Mouse (Mus musculus) kidney, embryonic 15.5 days (tissue): Measurements from ENCODE around the gene Itpr1. TPM values are rescaled to one million over a fixed set of nuclear protein-coding genes. Genes with fewer than 3 reads are reported as not detected.

ENCODE experiments used
- ATAC-seq: fragments of 200-750 bp; cut with Nextera tagmentation; replicated peaks from 2 replicates; pipeline ENCODE4 v1.8.0; 2017; ENCODE audit warnings: moderate TSS enrichment; ENCODE audit not compliant: low FRiP score
- H3K27ac ChIP-seq: fragments of 300-500 bp; sonication (generic); 2 replicates; pipeline ENCODE4 v1.5.1; 2015; ENCODE audit warnings: mild to moderate bottlenecking, inconsistent platforms
- H3K27me3 ChIP-seq: fragments of 300-500 bp; sonication (generic); 2 replicates; pipeline ENCODE4 v1.6.1; 2015; ENCODE audit warnings: inconsistent platforms
- H3K36me3 ChIP-seq: fragments of 300-500 bp; sonication (generic); 2 replicates; pipeline ENCODE4 v1.6.1; 2015; ENCODE audit warnings: inconsistent platforms
- H3K4me1 ChIP-seq: fragments of 300-500 bp; sonication (generic); 2 replicates; pipeline ENCODE4 v1.6.1; 2015; ENCODE audit warnings: inconsistent platforms
- H3K4me2 ChIP-seq: fragments of 300-500 bp; sonication (generic); 2 replicates; pipeline ENCODE4 v1.6.1; 2015; ENCODE audit warnings: moderate library complexity, mild to moderate bottlenecking, inconsistent platforms
- H3K4me3 ChIP-seq: fragments of 300-500 bp; sonication (generic); replicated peaks from 2 replicates; pipeline ENCODE4 v1.5.1; 2015; ENCODE audit warnings: mild to moderate bottlenecking, inconsistent platforms
- H3K9ac ChIP-seq: fragments of 300-500 bp; sonication (generic); 2 replicates; pipeline ENCODE4 v1.6.1; 2015; ENCODE audit warnings: mild to moderate bottlenecking, inconsistent platforms
- H3K9me3 ChIP-seq: fragments of 300-500 bp; sonication (generic); replicated peaks from 2 replicates; pipeline ENCODE4 v1.6.1; 2016; ENCODE audit warnings: inconsistent platforms
- WGBS: fragments of 180-500 bp; shearing (Covaris S2); methylation state at CpG from one replicate; pipeline ENCODE4 v1.1.7; 2015; ENCODE audit warnings: mixed read lengths; 5-methylcytosine and 5-hydroxymethylcytosine counted together
- polyA plus RNA-seq: library from polyadenylated mRNA; unstranded; fragments of >200 nt; fragmentation: Nextera tagmentation; extraction: Ambion mirVana; gene quantifications from 2 replicates; pipeline ENCODE4 v1.2.1, GENCODE M21; 2015

Gene Itpr1
- polyA plus RNA-seq, 1 experiment from 2014 or later: 19.4 TPM

DNA sequence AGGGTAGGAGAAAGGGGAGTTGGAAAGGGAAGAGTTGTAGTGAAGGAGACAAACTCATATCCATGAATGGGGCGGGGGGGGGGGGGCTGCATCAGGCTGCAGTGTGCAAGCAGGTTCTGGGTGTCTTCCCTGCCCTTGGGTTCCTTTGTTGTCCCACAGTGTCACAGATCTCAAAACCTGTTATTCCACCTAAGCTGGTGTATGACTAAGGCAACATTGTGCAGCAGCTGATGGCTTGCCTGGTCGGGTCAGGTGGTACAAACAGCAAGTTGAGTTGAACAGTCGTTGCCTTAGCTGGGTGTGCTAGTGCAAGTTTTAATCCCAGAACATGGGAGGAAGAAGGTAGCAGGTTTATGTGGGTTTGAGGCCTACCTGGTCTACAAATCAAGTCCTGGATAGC, 34.3 kb downstream of the Itpr1 start:
- Histone ChIP-seq H3K27me3 (no peaks in the 10 kb centered on the region), H3K4me1 (peaks cover 18% of the 10 kb centered on the region), H3K9me3 (no peaks in the 10 kb centered on the region), H3K36me3 (peaks cover 16% of the 10 kb centered on the region), H3K9ac (no peak overlapping the region), H3K4me3 (no peak overlapping the region), H3K27ac (no peak overlapping the region), H3K4me2 (no peak overlapping the region)
- ATAC-seq: no peak
- 82% methylated on average over 2 of the region's 3 CpGs for WGBS

DNA sequence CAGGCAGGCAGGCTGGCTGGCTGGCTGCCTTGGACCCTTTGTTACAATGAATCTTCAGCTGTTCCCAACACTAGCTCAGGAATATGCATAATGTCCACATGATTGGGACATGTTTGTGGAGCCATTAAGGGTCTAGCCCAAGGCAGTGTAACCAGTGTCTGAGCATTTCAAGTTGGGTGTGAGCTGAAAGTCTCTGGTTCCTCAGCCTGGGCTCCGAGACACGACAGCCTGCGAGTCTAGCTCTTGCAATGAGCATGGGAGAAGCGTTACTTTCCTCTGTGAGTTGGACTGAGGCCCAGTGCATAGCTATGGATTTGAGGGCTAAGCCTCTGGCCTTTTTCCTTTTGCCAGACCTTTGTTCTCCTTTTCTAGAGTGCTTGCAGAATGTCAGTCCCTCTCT, 35.6 kb downstream of the Itpr1 start:
- Histone ChIP-seq H3K9ac (no peak overlapping the region), H3K4me2 (no peak overlapping the region), H3K4me3 (no peak overlapping the region), H3K27me3 (no peaks in the 10 kb centered on the region), H3K4me1 (peaks cover 26% of the 10 kb centered on the region), H3K36me3 (0 out of 2 replicates have a peak, but pooled peaks cover 6% of the 10 kb centered on the region), H3K9me3 (no peaks in the 10 kb centered on the region), H3K27ac (peak overlapping the region; percentile 70)
- peak; percentile 14; the same call in 1 of the 2 replicates for ATAC-seq
- 44% methylated on average over 4 of the region's 4 CpGs for WGBS

DNA sequence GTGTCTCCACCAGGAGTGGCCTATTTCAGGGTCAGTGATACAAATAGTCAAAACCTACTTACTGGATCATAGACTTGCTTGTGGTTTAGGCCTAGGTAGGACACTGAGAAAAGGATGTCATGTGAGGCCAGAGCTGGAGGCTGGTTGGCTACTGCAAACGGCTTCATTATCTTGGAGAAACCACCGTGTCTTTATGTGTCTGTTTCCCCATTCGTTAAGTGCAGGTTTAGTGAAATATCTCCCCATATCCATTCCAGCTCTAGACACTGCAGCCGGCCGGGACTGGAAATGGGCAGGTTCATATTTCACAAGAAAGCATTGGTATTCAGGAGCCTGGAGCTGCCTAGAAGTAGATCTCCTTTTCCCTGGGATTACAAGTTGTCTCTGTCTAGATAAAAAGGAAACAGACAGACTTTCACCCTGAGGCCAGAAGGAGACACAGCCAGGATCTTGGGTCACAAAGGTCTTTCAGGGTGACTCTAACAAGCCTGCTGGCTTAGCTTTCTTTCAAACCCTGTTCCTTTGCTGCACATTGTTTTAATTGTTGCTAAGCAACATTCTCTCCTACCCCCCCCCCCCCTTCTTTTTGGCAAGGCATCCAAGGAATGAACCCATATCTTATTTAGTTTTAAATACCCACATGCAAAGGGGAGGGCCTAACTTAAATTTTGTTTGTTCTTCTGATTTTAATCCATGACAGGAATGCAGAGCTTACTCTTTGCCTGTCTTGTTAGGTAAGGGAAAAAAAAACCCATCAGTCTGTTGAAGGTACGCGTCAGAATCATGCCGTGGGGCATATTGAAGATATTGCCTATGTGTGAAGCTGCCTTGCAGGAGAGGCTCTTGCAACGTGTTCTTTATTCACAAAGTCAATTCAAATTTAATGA, 36.4 kb downstream of the Itpr1 start:
- Histone ChIP-seq H3K4me3 (no peak overlapping the region), H3K9ac (no peak overlapping the region), H3K27ac (peak overlapping the region; percentile 70), H3K27me3 (no peaks in the 10 kb centered on the region), H3K9me3 (no peaks in the 10 kb centered on the region), H3K4me2 (no peak overlapping the region), H3K4me1 (peaks cover 34% of the 10 kb centered on the region), H3K36me3 (0 out of 2 replicates have a peak, but pooled peaks cover 6% of the 10 kb centered on the region)
- ATAC-seq: peak; percentile 61
- 45% methylated on average over 9 of the region's 9 CpGs for WGBS

DNA sequence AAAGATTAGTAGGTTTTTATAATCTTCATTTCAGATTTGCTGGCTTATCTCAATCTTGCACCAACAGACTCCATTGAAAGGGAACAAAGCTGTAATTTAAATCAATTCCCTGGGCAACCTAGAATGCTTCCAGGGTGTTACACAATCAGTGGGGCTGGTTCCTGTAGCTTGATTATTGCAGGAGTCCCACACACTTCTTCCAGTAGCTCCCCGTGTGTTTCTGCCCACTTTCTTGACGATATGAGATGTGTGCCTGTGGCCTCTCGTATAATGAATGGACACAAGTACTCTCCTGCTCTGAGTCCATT, 37.0 kb downstream of the Itpr1 start:
- no peak overlapping the region for H3K4me3 ChIP-seq
- H3K27me3 ChIP-seq: no peaks in the 10 kb centered on the region
- H3K4me2 ChIP-seq: no peak overlapping the region
- no peak overlapping the region for H3K27ac ChIP-seq
- no peak for ATAC-seq
- 0 out of 2 replicates have a peak, but pooled peaks cover under 1% of the 10 kb centered on the region for H3K36me3 ChIP-seq
- H3K4me1 ChIP-seq: peaks cover 40% of the 10 kb centered on the region
- H3K9me3 ChIP-seq: no peaks in the 10 kb centered on the region
- no peak overlapping the region for H3K9ac ChIP-seq
- WGBS: 82% methylated on average over 3 of the region's 3 CpGs

DNA sequence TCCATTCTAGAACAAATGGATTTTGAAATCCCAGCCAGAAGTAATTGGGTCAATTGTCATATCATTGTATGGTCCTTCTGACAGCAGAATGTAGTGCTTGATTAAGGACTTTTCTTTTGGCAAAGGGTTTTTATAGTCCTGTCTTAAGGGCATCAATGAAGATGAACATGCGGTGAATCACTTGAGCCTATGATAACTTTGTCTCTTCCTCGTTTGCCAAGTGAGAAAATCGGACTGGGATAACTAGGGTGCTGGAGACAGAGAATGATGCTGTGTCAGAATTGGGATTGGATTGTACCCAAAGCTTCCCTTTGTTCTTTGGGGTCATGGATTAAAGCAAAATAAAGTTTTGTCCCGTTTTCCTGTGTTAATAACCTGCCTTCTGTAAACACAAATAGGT, 37.5 kb downstream of the Itpr1 start:
- Histone ChIP-seq H3K4me1 (peaks cover 45% of the 10 kb centered on the region), H3K4me2 (no peak overlapping the region), H3K27ac (no peak overlapping the region), H3K9ac (no peak overlapping the region), H3K27me3 (no peaks in the 10 kb centered on the region), H3K4me3 (no peak overlapping the region), H3K36me3 (no peaks in the 10 kb centered on the region), H3K9me3 (no peaks in the 10 kb centered on the region)
- WGBS: 85% methylated on average over 4 of the region's 4 CpGs
- no peak for ATAC-seq

DNA sequence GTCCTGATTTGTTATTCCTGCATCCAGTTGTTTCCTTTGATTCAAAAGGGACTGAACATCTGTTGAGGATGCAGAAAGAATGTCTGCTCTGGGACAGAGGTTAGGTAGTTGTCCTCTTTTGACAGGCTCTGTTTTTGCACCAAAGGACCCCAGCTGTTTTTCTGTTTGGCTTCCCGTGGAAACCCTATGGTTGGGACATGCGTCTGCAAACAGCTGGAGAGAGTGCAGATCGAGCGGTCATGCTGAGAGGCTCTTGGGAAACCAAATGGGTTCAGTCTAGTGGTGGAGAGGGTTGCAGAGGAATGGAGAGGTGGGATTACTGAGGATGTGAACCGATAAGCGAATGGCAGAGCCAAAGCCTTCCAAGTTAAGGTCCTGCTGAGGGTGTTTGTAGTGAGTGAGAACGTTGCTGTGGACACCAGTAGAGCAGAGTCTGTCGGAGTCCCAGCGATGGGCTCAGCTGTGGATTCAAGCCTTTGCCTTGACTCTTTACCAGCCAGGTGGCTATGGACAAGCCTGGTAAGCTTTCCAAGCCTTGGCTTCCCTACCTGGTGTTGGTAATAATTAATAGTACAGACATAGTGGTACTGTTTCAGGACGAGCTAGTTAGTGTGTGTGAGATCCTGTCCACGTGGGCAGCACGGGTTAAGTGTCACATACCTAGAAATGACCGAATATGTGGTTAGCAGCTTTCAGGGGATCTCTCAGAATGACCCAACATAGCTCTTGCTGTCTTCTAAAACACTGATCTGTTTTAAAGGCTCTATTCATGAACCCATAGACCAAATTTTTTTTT, 39.9 kb downstream of the Itpr1 start:
- Histone ChIP-seq H3K27ac (peak overlapping the region; percentile 89), H3K27me3 (no peaks in the 10 kb centered on the region), H3K4me3 (no peak overlapping the region), H3K4me2 (no peak overlapping the region), H3K9ac (no peak overlapping the region), H3K4me1 (peaks cover 60% of the 10 kb centered on the region), H3K36me3 (no peaks in the 10 kb centered on the region), H3K9me3 (no peaks in the 10 kb centered on the region)
- ATAC-seq: no peak; the same call in 1 of the 2 replicates
- 78% methylated on average over 13 of the region's 13 CpGs for WGBS

DNA sequence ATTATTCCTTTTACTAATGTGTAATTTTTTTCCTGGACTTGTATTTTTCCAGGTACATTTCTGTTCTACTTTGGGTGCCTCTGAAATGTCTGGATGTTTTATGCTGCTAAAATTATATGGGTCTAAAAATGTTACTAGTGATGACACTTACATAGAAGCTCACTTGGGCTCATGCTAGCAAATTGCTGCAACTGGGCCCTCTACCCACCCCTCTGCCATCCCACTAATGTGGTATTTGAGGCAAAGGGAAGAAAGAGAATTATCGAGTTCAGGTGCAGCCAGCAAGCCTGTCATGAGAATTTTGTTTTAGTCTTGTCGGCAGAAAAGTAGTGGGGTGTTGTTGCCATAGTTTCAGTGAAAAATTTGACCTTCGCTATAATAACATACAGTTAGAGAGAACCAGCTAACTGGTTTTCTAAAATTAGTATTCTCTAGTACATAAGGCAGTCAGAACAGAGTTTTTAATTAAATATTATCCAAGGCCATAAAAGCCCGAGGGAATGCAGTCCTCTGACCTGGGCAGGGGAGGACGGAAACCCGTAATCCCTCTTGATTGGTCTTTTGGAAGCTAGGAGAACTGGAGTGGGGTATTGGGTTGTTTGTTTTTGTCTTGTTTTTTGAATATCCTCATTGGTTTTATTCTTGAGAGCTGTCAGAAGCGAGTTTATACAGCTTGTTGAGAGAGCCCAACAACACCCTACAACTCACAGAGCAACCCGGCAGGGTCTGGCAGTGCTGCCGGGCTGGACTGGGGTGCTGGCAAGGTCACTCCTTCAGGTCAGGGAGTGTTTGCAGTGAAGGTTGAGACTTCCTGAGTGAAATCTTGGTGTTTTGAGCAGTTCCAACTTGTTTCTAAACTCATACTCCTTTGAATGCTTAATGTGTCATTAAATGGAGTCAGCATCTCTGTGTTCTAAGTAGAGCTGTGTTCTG, 41.5 kb downstream of the Itpr1 start:
- H3K9me3 ChIP-seq: no peaks in the 10 kb centered on the region
- 38% methylated on average over 9 of the region's 9 CpGs for whole genome bisulfite sequencing
- peak; percentile 46; the same call in 1 of the 2 replicates for ATAC-seq
- H3K27me3 ChIP-seq: no peaks in the 10 kb centered on the region
- no peak overlapping the region for H3K4me3 ChIP-seq
- no peaks in the 10 kb centered on the region for H3K36me3 ChIP-seq
- no peak overlapping the region; the same call in 1 of the 2 replicates for H3K4me2 ChIP-seq
- peaks cover 55% of the 10 kb centered on the region for H3K4me1 ChIP-seq
- no peak overlapping the region for H3K9ac ChIP-seq
- H3K27ac ChIP-seq: peak overlapping the region; percentile 89

DNA sequence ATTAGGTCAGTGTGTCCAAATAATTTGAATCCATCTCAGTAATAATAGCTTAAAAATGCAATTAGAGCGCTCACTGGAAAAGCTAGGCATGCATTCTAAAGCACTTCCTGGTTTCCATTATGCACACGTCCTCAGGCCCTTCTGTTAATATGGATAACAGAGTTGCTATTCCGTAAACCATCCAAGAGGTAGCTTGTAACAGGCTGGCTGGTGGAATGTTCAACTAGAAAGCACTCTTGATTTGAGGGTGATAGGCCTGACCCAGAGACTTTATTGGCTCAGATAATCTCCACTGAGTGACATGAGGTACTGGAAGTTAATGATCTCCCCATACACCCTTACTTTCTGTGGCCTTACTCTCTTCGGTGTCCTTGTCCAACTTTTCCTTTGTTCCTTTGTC, 43.0 kb downstream of the Itpr1 start:
- Histone ChIP-seq H3K9ac (no peak overlapping the region), H3K4me1 (peaks cover 63% of the 10 kb centered on the region), H3K9me3 (no peaks in the 10 kb centered on the region), H3K4me3 (no peak overlapping the region), H3K4me2 (no peak overlapping the region), H3K27ac (peak overlapping the region; percentile 89), H3K36me3 (no peaks in the 10 kb centered on the region), H3K27me3 (no peaks in the 10 kb centered on the region)
- no peak; the same call in 1 of the 2 replicates for ATAC-seq
- WGBS: 70% methylated on average over 4 of the region's 4 CpGs

DNA sequence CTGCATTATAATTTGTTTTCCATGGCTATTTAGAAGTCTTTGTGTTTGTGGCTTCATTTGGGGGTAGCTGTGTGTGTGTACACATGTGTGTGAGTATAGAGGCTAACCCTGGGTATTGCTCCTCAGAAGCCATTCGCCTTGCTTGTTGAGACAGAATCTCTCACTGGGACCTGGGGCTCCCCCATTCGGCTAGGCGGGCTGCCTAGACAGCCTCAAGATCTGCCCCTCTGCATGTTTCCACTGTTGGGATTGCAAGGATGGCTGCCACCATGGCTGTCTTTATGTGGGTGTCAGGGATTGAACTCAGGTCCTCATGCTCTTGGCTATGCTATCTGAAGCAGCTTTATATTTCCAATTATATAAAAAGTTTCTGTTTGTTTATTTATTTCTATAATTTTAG, 44.3 kb downstream of the Itpr1 start:
- Histone ChIP-seq H3K9me3 (no peaks in the 10 kb centered on the region), H3K27me3 (no peaks in the 10 kb centered on the region), H3K4me3 (no peak overlapping the region), H3K4me1 (peaks cover 63% of the 10 kb centered on the region), H3K36me3 (no peaks in the 10 kb centered on the region), H3K9ac (no peak overlapping the region), H3K27ac (no peak overlapping the region), H3K4me2 (no peak overlapping the region)
- no peak for ATAC-seq
- whole genome bisulfite sequencing: 71% methylated on average over 3 of the region's 3 CpGs

DNA sequence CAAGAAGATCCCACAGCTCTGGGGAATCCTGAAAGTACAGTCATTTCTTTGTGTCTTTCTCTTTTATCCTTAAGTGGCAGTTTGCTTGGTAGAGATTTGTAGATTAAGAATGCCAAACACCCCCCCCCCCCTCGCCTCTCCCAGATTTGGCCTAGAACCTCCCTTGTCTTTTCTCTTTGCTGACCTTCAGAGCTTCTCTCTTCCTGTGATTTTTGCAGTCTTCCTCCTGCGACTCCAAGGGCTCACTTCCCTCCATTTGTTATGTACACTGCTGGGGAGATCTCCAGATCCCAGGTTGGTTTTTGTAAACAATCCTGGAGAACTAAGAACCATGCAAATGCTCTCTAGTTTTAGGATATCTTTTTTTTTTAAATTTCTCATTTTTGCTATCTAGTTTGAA, 45.7 kb downstream of the Itpr1 start:
- Histone ChIP-seq H3K4me1 (peaks cover 53% of the 10 kb centered on the region), H3K4me3 (no peak overlapping the region), H3K9me3 (no peaks in the 10 kb centered on the region), H3K36me3 (no peaks in the 10 kb centered on the region), H3K9ac (no peak overlapping the region), H3K4me2 (no peak overlapping the region), H3K27me3 (no peaks in the 10 kb centered on the region), H3K27ac (no peak overlapping the region)
- no peak for ATAC-seq
- 40% methylated on average over 2 of the region's 2 CpGs for WGBS

DNA sequence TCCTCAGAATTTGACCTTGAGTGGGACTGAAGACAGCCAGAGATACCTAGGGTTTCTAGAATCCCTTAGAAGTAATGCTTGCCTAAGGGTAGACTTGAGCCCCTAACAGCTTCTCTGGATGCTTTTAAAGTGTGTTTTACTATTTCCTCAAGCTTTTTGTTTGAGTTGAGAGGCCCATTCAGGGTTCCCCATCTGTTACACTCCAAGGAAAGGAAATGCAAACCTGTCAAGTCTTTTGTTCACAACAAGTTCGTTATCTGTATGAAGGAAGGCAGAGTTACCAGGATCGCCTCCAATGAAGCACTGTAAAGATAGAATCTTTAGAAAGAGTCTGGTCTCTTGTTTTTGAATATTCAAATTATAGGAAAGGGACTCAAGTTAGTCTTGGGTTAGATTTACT, 46.8 kb downstream of the Itpr1 start:
- Histone ChIP-seq H3K27ac (no peak overlapping the region), H3K36me3 (no peaks in the 10 kb centered on the region), H3K4me3 (no peak overlapping the region), H3K4me2 (no peak overlapping the region), H3K4me1 (peaks cover 43% of the 10 kb centered on the region), H3K27me3 (no peaks in the 10 kb centered on the region), H3K9ac (no peak overlapping the region), H3K9me3 (no peaks in the 10 kb centered on the region)
- no peak for ATAC-seq
- WGBS: 48% methylated on average over 2 of the region's 2 CpGs
